Mouse (Mus musculus): Measurements from ENCODE around the gene Cnih1.
A peak's percentile ranks its signal among the peaks of the same experiment; 100 is the strongest.
"Not testable (repeated sequence)": the region's sequence is repeated elsewhere in the genome, so short reads cannot be mapped to it uniquely, and the experiment has no call there.

Cnih1 gene

DNA sequence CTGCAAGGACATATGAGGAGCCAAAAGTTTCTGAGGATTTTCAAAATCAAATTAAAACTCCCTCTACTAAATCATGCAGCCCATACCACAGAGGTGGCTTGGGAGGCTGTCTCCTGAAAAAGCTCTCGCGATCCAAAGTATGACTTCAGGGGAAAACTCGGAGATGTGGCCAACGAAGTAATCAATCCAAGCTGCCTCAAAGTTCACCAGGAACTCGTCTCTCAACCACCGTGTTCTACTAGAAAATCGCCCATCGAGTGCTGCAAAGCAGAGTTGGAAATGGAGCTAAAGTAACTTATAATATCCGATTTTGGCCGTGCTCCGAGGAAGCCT, 791 bp downstream of the Cnih1 start:
- DNase-seq: no peak

GRCm38 (mm10) chr14:46785247-46785646, 3.0 kb downstream of the Cnih1 start:
- DNase-seq: no peak

GRCm38 (mm10) chr14:46783327-46783926, 4.8 kb downstream of the Cnih1 start:
- no peak for DNase-seq

- DNase-seq: no peak
These were observed 5.9 kb downstream of the Cnih1 start for GRCm38 (mm10) chr14:46782187-46782828.

- DNase-seq: no peak
These were observed 7.1 kb downstream of the Cnih1 start for GRCm38 (mm10) chr14:46781086-46781485.

DNA sequence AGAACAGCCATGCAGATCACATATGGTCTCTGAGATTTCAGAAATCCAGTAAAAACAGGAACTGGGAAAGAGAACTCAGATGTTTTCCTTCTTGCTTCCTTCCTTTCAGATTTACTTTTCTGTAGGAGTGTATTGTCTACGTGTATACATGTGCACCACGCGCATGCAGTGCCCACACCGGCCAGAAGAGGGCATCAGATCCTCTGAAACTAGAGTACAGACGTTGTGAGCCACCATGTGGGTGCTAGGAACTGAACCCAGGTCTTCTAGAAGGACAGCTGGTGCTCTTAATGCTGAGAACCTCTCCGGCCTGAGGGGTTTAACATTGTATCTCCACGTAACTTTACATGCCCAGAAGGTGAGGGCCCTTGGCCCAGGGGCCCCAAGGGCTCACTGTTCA, 9.0 kb downstream of the Cnih1 start:
- no peak for DNase-seq

GRCm38 (mm10) chr14:46778756-46779155, 9.5 kb downstream of the Cnih1 start:
- no peak for DNase-seq

DNA sequence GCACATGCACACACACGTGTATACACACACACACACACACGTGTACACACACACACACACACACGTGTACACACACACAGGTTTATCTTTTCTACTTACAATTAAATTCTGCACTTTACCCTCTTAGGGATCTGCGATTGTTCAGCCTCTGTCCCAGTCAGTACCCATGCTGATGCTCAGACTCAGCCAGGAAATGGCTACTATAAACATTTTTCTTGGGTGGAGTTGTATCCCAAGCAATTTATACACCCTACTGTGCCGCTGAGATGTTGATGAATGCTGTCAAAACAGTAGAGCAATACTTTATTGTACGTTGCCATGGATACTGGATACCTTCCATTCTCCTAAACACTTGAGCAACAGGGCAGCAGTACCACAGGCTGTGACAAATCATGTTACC, 18.2 kb downstream of the Cnih1 start:
- DNase-seq: no peak

- no peak for DNase-seq
These were observed 21.1 kb downstream of the Cnih1 start for GRCm38 (mm10) chr14:46767116-46767515.

- no peak for DNase-seq
These were observed 27.0 kb downstream of the Cnih1 start for GRCm38 (mm10) chr14:46761186-46761585.

DNA sequence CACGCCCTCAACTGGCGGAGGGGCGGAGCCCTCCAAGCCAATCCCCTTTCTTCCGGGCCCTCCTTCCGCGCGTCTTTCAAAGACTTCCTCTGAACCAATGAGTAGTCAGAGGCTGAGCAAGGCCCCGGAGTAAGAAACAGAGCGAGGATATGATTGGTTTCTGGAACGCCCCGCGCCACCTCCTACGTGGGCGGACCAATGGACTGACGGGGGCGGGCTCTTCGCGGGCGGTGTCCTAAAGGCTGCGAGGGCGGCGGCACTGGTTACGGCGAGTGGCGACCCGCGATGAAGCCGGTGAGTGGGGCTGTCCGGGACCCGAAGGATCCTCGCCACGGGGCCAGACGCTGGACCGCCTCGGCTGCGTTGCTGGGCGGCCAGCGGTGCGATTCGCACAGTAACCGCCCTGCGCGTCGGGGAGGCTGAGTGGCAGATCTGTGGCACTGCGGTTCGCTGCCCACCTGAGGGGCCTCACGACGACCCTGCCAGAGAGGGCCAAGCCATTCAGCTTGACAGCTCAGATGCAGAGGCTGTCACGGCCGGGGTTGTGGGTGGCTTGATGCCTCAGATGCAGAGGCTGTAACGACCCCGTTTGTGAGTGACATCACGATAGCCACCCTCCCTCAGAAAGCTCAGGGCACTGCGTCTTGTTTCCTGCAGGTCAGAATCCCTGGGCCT, 27.7 kb downstream of the Cnih1 start, which contains the start of gene Cdkn3:
TSS of gene Cdkn3 (plus strand) at position 187 of the 675 bp plus-strand sequence.
- peak; percentile 84 to 85 for DNase-seq

GRCm38 (mm10) chr14:46759970-46760354, 28.2 kb downstream of the Cnih1 start:
- no peak for DNase-seq

- DNase-seq: no peak
These were observed 30.5 kb downstream of the Cnih1 start for GRCm38 (mm10) chr14:46757736-46758135.

GRCm38 (mm10) chr14:46755851-46756250, 32.4 kb downstream of the Cnih1 start:
- DNase-seq: no peak

DNA sequence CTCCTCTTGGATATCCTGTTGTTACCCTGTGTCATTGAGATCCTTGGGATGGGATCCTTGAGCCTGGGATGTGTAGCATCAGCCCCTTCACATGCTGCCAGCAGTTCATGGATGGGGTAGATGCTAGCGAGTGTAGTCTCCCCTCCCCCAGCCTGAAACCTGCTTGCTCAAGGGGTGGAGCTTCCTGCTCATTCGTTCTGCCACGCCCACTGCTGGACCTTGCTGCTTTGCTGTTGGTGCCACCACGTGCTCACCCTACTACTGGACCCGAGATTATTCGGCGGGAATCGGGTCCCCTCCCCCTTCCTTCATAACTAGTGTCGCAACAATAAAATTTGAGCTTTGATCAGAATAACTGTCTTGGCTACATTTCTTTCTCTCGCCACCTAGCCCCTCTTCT, 33.8 kb downstream of the Cnih1 start:
- not testable (repeated sequence) for DNase-seq

- DNase-seq: no peak
These were observed 42.8 kb downstream of the Cnih1 start for GRCm38 (mm10) chr14:46745413-46745812.

- DNase-seq: no peak
These were observed 45.5 kb downstream of the Cnih1 start for GRCm38 (mm10) chr14:46742674-46743073.

- not testable (repeated sequence) for DNase-seq
These were observed 50.9 kb downstream of the Cnih1 start for GRCm38 (mm10) chr14:46737346-46737745.

GRCm38 (mm10) chr14:46736366-46736765, 51.8 kb downstream of the Cnih1 start:
- no peak for DNase-seq

DNA sequence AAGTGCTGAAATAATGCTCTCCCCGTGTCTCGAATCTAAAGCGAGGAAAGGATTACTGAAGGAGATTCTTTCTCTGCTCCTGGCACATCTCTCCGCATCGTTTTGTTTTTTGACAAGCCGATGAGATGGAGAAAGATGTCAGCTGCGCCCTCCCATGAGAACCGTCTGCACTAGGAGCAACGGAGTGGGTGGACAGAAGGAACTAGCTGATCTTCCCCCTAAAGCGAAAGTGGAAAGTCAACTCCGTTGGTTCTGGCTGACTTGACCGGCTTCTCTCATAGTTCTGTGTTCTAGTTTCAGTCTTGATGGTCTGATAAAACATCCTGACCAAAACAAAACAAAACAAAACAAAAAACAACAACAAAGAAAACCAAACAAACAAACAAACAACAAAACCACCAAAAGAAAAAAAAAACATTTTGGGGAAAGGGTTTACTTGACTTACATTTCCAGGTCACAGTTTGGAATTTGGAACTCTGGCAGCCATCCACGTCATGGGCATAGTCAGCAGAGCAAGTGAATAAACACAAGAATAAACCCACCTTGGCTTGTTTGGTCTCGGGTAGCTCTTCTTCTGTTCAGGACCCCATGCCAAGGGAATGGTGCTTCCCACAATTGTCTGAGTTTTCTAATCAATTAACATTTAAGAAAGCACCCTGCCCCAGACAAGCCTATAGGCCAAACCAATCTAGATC, 53.3 kb downstream of the Cnih1 start:
- no peak for DNase-seq

GRCm38 (mm10) chr14:46734262-46734661, 53.9 kb downstream of the Cnih1 start:
- DNase-seq: no peak

DNA sequence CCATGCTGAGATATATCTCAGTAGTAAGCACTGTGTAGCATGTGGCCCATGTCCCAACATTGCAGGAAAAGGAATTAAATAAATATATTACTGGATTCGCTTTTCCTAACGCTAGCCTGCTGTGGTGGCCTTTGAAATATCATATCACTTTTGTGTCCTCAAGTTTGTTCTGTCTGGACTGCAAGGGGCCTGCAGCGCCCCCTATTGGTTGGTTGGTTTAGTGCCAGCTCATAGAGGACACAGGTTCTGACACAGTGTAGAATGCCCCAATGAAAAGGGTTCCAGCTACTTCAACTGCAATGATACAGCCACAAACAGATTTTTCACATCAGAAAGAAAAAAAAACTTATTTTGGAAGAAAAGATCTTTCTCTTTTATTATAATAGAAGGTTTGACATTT, 62.5 kb downstream of the Cnih1 start:
- DNase-seq: peak in 1 of 2 experiments; percentile 25

Measured in spleen, adult 18-20 months (tissue).